Comparison of ENCODE assay signal across 12 mouse cellular contexts in the genomic region with DNA sequence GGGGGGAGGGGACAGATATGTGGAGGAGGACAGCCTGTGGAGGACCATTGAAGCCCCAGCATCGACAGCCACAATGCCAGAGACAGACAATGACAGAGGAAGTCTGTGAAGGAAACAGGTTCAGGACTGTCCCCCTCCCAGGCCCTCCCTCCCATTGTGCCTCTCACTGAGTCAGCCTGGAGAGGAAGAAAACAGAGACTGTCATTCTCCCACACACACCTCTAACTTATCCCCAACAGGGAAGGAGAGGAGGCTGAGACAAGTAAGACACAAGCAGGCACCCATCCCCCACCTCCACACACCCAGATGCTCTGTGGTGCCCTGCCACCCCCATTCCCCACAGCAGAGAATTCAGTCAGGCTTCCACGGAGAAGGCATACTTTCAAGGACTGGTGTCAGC.
DNase-seq lines count a peak whose midpoint lies in the region; ATAC-seq and TF ChIP-seq lines count a peak whose summit lies in the region.
"Had no signal": no experiment of that assay in that cellular context is flagged by ENCODE, and none has a peak within 500 bp of the region (broad histone marks: within the 10 kb centered on the region; RNA-seq: fewer than 3 reads in every experiment).

No protein-coding gene starts in this region.

- no peak overlapping the region for H3K4me2 ChIP-seq in kidney, postnatal 0 days (ENCODE audit: low read length)
- H3K4me2 ChIP-seq: forebrain, embryonic 12.5 days; liver, embryonic 15.5 days; neural tube, embryonic 15.5 days had no signal

- peak; percentile 24 for DNase-seq in adrenal gland, adult 2 months
- no peak for DNase-seq in adrenal gland, postnatal 10 days
- peak; percentile 20 for DNase-seq in layer of hippocampus, adult 9-11 months
- DNase-seq in layer of hippocampus, postnatal 14 days (ENCODE audit: low spot score in 2 of 2), result no peak
- no peak for DNase-seq in kidney, postnatal 0 days (ENCODE audit: low spot score)
- no peak for DNase-seq in embryo, embryonic 9.5 days (ENCODE audit: extremely low spot score)
- no peak for DNase-seq in cerebellum, adult 11-12 months
- DNase-seq: thymus, postnatal 4 days had no signal

- H3K9ac ChIP-seq in ES-Bruce4 (ENCODE audit: low read depth, poor library complexity, severe bottlenecking), result no peak overlapping the region
- H3K9ac ChIP-seq in kidney, postnatal 0 days (ENCODE audit: low read depth, low read length), result no peak overlapping the region
- H3K9ac ChIP-seq: forebrain, embryonic 12.5 days; liver, embryonic 15.5 days; neural tube, embryonic 15.5 days had no signal

- no peak for TF ChIP-seq POLR2A in ES-Bruce4 (IDR thresholded peaks at IDR 0.05; ENCODE audit: insufficient read depth, low read length)

- no peaks in the 10 kb centered on the region for H3K36me3 ChIP-seq in ES-Bruce4 (ENCODE audit: control insufficient read depth, insufficient read depth, low read length, poor library complexity, severe bottlenecking)
- H3K36me3 ChIP-seq in kidney, postnatal 0 days (ENCODE audit: insufficient read depth, low read length), result no peaks in the 10 kb centered on the region
- H3K36me3 ChIP-seq: forebrain, embryonic 12.5 days; liver, embryonic 15.5 days; neural tube, embryonic 15.5 days had no signal

- H3K9me3 ChIP-seq in ES-Bruce4 (replicated peaks; ENCODE audit: control insufficient read depth, insufficient read depth, low read length, poor library complexity, severe bottlenecking), result no peaks in the 10 kb centered on the region
- no peaks in the 10 kb centered on the region for H3K9me3 ChIP-seq in kidney, postnatal 0 days (replicated peaks; ENCODE audit: low read length)
- H3K9me3 ChIP-seq: forebrain, embryonic 12.5 days; liver, embryonic 15.5 days; neural tube, embryonic 15.5 days had no signal

- no peak for TF ChIP-seq CTCF in ES-Bruce4 (IDR thresholded peaks at IDR 0.05; ENCODE audit: low read depth, low read length)
- TF ChIP-seq CTCF in kidney, postnatal 0 days (IDR thresholded peaks at IDR 0.05; ENCODE audit: low read depth), result no peak

- peak overlapping the region; percentile 53 for H3K27ac ChIP-seq in ES-Bruce4 (ENCODE audit: insufficient read depth, low read length)
- 0 out of 2 replicates have a peak overlapping the region, but pooled peaks have one; percentile 15 for H3K27ac ChIP-seq in kidney, postnatal 0 days
- H3K27ac ChIP-seq: forebrain, embryonic 12.5 days; liver, embryonic 15.5 days; neural tube, embryonic 15.5 days had no signal

- ATAC-seq in kidney, postnatal 0 days (replicated peaks; ENCODE audit: low FRiP score, low read depth), result 0 out of 2 replicates have a peak, but pooled peaks have one; percentile 33

- peaks cover 7% of the 10 kb centered on the region for H3K4me1 ChIP-seq in ES-Bruce4 (ENCODE audit: control insufficient read depth, insufficient read depth, low read length)
- H3K4me1 ChIP-seq in kidney, postnatal 0 days (replicated peaks; ENCODE audit: insufficient read depth, low read length), result peaks cover 7% of the 10 kb centered on the region; the same call in 1 of the 2 replicates

- H3K27me3 ChIP-seq in ES-Bruce4 (ENCODE audit: control insufficient read depth, insufficient read depth, low read length, poor library complexity, severe bottlenecking), result no peaks in the 10 kb centered on the region
- no peaks in the 10 kb centered on the region for H3K27me3 ChIP-seq in kidney, postnatal 0 days (ENCODE audit: insufficient read depth, low read length)
- H3K27me3 ChIP-seq: liver, embryonic 15.5 days; neural tube, embryonic 15.5 days had no signal

- peak; percentile 66; the same call in 1 of the 2 replicates for TF ChIP-seq EP300 in ES-Bruce4 (IDR thresholded peaks at IDR 0.05; ENCODE audit: insufficient read depth, low read depth, low read length)

- no peak overlapping the region for H3K4me3 ChIP-seq in ES-Bruce4 (ENCODE audit: low read depth, low read length)
- H3K4me3 ChIP-seq in kidney, postnatal 0 days (replicated peaks; ENCODE audit: low read depth, low read length), result no peak overlapping the region
- H3K4me3 ChIP-seq: forebrain, embryonic 12.5 days; liver, embryonic 15.5 days; neural tube, embryonic 15.5 days had no signal

- 14% methylated on average over 2 of the region's 2 CpGs for WGBS in kidney, postnatal 0 days

Comparison
In these comparisons a context has a peak if more than half of its experiments do, and no peak if none do; other contexts are left out.
1. DNase-seq: peak in adrenal gland, adult 2 months (single experiment) and layer of hippocampus, adult 9-11 months (single experiment); none in adrenal gland, postnatal 10 days (single experiment), layer of hippocampus, postnatal 14 days (0 of 2), kidney, postnatal 0 days (single experiment), embryo, embryonic 9.5 days (single experiment) and cerebellum, adult 11-12 months (single experiment).